Mouse (Mus musculus): ENCODE results near the gene Scgb1b2. TPM values are rescaled to one million over a fixed set of nuclear protein-coding genes. Genes with fewer than 3 reads are reported as not detected.

Gene Scgb1b2
- total RNA-seq (2021) = not detected
- long read RNA-seq, experiment 1 = 0 reads
- long read RNA-seq, experiment 2 = 0 reads

GRCm38 (mm10) chr7:31291721-31292120 lies at the start of gene Scgb1b2:
Gene Scgb1b2, minus strand, starts transcription at chr7:31291821.
- no peak for DNase-seq

- DNase-seq = no peak
Measured at GRCm38 (mm10) chr7:31290208-31290607, 1.4 kb downstream of the Scgb1b2 start, which contains the start of gene Scgb2b2. Gene Scgb2b2, plus strand, starts transcription at chr7:31290508.

Other genes with a start within 250 kb of the Scgb1b2 start
- 100 to 1,000 TPM in 1 of 2 experiments, 10 to 100 TPM in 1; 34.8 to 103 TPM for gene Fxyd5, start 249.3 kb downstream of the Scgb1b2 start, total RNA-seq (2021)
- 1 to 10 TPM; 1.2 to 1.6 TPM for gene Fxyd7, start 240.4 kb downstream of the Scgb1b2 start, total RNA-seq (2021)
- 100 to 1,000 TPM; 167 to 239 TPM for gene Fxyd1, start 234.6 kb downstream of the Scgb1b2 start, total RNA-seq (2021)
- gene Lgi4, start 232.5 kb downstream of the Scgb1b2 start, total RNA-seq (2021) = 1 to 10 TPM; 2.7 to 5.4 TPM
- gene Fxyd3, start 215.1 kb downstream of the Scgb1b2 start, total RNA-seq (2021) = 1 to 10 TPM; 1.5 to 2.3 TPM
- under 1 TPM; 0.66 to 0.93 TPM for gene Hpn, start 176.5 kb downstream of the Scgb1b2 start, total RNA-seq (2021)
- gene Scn1b, start 164.8 kb downstream of the Scgb1b2 start, total RNA-seq (2021) = 10 to 100 TPM; 16.5 to 16.7 TPM
- gene Gramd1a, start 135.9 kb downstream of the Scgb1b2 start, total RNA-seq (2021) = 10 to 100 TPM; 36.7 to 59.1 TPM
- gene Scgb2b2, start 1.3 kb downstream of the Scgb1b2 start, total RNA-seq (2021) = not detected
- gene Scgb2b3, start 70.3 kb upstream of the Scgb1b2 start, total RNA-seq (2021) = not detected
- not detected for gene Scgb1b3, start 83.8 kb upstream of the Scgb1b2 start, total RNA-seq (2021)